Mouse (Mus musculus): ENCODE measurements around the gene Gck. TPM values are rescaled to one million over a fixed set of nuclear protein-coding genes. Genes with fewer than 3 reads are reported as not detected.
"Not testable (repeated sequence)": the region's sequence is repeated elsewhere in the genome, so short reads cannot be mapped to it uniquely, and the experiment has no call there.

Gck gene
- polyA plus RNA-seq, 1 experiment from 2014 or later, result 0.45 TPM

DNA sequence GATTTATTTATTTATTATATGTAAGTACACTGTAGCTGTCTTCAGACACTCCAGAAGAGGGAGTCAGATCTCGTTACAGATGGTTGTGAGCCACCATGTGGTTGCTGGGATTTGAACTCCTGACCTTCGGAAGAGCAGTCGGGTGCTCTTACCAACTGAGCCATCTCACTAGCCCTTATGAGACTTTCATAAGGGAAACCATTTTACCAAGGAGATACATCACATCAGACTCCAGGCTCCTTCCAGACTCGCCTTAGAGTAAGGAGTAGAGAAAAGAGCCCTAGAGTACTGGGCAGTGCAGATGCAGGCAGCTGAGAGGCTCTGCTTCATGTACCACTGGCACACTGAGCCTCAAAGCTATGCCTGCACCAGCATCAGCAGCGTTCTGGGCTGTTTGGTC is 61.3 kb downstream of the Gck start:
- H3K4me1 ChIP-seq (replicated peaks; ENCODE audit: control insufficient read depth, insufficient read depth, low read length), result peaks cover 18% of the 10 kb centered on the region
- not testable (repeated sequence) for H3K4me2 ChIP-seq; H3K4me3 ChIP-seq (ENCODE audit: low read depth, low read length); DNase-seq (ENCODE audit: low spot score); H3K27me3 ChIP-seq (replicated peaks; ENCODE audit: control insufficient read depth, insufficient read depth, low read length); H3K9me3 ChIP-seq (ENCODE audit: control insufficient read depth, low read length); ATAC-seq (replicated peaks; ENCODE audit: low FRiP score); H3K9ac ChIP-seq (ENCODE audit: low read depth, low read length); H3K27ac ChIP-seq (ENCODE audit: low read depth, low read length); H3K36me3 ChIP-seq (ENCODE audit: control insufficient read depth, insufficient read depth, low read length)
- 69% methylated on average over 4 of the region's 5 CpGs for WGBS

DNA sequence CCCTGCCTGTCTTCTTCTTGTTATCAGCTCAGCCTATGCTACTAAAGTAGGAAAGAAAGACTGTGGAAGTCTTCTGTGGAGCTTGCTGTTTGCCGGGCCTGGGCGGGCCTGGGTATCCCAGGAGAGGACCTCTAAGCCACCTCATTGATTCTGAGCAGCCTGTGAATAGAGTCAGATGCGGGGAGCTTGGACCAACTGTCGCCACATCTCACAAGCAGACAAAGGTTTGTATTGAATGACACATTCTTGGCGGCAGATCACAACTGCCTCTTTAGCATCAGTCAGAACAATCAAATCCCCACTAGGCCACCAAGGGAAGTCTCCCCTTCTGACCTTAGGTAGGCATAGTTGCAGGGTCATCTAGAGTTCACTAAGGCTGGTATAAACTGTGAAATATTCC is 62.6 kb downstream of the Gck start:
- no peak for DNase-seq (ENCODE audit: low spot score)
- Histone ChIP-seq H3K27me3 (replicated peaks; ENCODE audit: control insufficient read depth, insufficient read depth, low read length) (no peaks in the 10 kb centered on the region), H3K9me3 (ENCODE audit: control insufficient read depth, low read length) (no peaks in the 10 kb centered on the region), H3K9ac (ENCODE audit: low read depth, low read length) (no peak overlapping the region), H3K4me3 (ENCODE audit: low read depth, low read length) (no peak overlapping the region), H3K4me2 (no peak overlapping the region), H3K27ac (ENCODE audit: low read depth, low read length) (no peak overlapping the region; the same call in 1 of the 2 replicates), H3K36me3 (ENCODE audit: control insufficient read depth, insufficient read depth, low read length) (no peaks in the 10 kb centered on the region), H3K4me1 (replicated peaks; ENCODE audit: control insufficient read depth, insufficient read depth, low read length) (peaks cover 11% of the 10 kb centered on the region; the same call in 1 of the 2 replicates)
- WGBS, result 64% methylated on average over 5 of the region's 5 CpGs
- ATAC-seq (replicated peaks; ENCODE audit: low FRiP score), result no peak

DNA sequence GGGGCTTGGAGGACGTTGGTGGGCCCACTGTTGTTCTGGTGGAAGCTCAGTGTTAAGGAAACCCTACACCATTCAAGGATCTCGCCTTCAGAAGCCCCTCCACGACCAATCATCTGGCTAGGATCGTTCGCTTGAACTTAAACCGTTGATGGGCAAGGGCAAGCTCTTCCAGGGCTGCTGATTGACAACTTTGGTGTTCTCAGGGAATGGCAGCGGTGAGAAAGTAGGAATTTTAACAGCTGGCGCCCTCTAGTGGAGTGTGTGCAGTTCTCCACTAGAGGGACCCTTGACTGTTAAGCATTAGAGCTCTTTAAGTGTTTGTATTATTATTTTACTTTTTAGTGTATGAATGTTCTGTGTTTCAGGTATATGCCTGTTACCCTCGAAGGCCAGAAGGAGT is 63.7 kb downstream of the Gck start:
- Histone ChIP-seq H3K4me1 (replicated peaks; ENCODE audit: control insufficient read depth, insufficient read depth, low read length) (0 out of 2 replicates have a peak, but pooled peaks cover 6% of the 10 kb centered on the region), H3K27me3 (replicated peaks; ENCODE audit: control insufficient read depth, insufficient read depth, low read length) (no peaks in the 10 kb centered on the region), H3K9ac (ENCODE audit: low read depth, low read length) (no peak overlapping the region), H3K9me3 (ENCODE audit: control insufficient read depth, low read length) (no peaks in the 10 kb centered on the region), H3K4me2 (no peak overlapping the region), H3K27ac (ENCODE audit: low read depth, low read length) (no peak overlapping the region), H3K36me3 (ENCODE audit: control insufficient read depth, insufficient read depth, low read length) (no peaks in the 10 kb centered on the region), H3K4me3 (ENCODE audit: low read depth, low read length) (no peak overlapping the region)
- WGBS, result 18% methylated on average over 9 of the region's 9 CpGs
- ATAC-seq (replicated peaks; ENCODE audit: low FRiP score) (no peak), DNase-seq (ENCODE audit: low spot score) (no peak)

DNA sequence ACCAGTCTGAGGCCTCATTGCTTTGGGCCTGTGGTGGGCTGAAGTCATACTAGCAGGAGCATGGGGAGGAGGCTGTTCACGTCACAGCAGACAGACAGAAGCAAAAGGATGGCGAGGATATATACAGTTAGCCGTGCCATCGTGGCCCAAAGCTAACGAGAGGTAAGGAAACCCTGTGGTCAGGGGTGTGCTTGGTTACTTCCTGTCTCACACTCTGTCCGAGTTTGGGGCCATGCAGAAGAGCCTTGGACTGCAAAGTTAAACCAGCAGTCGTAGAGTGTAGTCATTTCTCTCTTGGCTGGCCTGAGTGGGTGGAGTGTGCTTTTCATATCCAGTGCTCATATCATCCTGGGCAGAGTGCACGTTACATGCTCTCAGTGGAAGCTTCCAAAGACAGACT is 67.4 kb downstream of the Gck start:
- Histone ChIP-seq H3K27me3 (replicated peaks; ENCODE audit: control insufficient read depth, insufficient read depth, low read length) (no peaks in the 10 kb centered on the region), H3K9me3 (ENCODE audit: control insufficient read depth, low read length) (no peaks in the 10 kb centered on the region), H3K36me3 (ENCODE audit: control insufficient read depth, insufficient read depth, low read length) (no peaks in the 10 kb centered on the region), H3K4me2 (no peak overlapping the region), H3K27ac (ENCODE audit: low read depth, low read length) (no peak overlapping the region), H3K9ac (ENCODE audit: low read depth, low read length) (no peak overlapping the region), H3K4me1 (replicated peaks; ENCODE audit: control insufficient read depth, insufficient read depth, low read length) (peaks cover 3% of the 10 kb centered on the region; the same call in 1 of the 2 replicates), H3K4me3 (ENCODE audit: low read depth, low read length) (no peak overlapping the region)
- no peak for DNase-seq (ENCODE audit: low spot score)
- ATAC-seq (replicated peaks; ENCODE audit: low FRiP score), result no peak
- WGBS, result 45% methylated on average over 8 of the region's 8 CpGs

DNA sequence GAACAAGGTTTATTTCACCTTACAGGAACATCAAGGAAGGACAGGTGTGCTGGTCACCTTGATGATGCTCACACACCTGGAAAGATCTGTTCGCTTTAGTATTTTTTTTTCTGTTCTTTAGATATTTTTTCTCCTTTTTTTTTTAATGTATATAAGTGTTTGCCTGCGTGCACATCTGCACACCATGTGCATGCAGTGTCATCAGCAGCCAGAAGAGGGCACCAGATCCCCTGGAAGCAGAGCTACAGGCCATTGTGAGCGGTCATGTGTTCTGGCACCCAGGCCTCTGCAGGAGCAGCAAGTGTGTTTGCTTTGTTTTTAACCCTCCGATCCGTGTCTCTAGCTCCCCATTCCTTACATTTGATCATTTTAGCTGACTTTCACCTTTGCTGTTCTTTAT is 70.0 kb downstream of the Gck start:
- no peaks in the 10 kb centered on the region for H3K27me3 ChIP-seq (replicated peaks; ENCODE audit: control insufficient read depth, insufficient read depth, low read length)
- H3K4me1 ChIP-seq (replicated peaks; ENCODE audit: control insufficient read depth, insufficient read depth, low read length), result peaks cover 17% of the 10 kb centered on the region
- H3K36me3 ChIP-seq (ENCODE audit: control insufficient read depth, insufficient read depth, low read length), result peaks cover 12% of the 10 kb centered on the region
- no peak overlapping the region for H3K9ac ChIP-seq (ENCODE audit: low read depth, low read length)
- no peak overlapping the region for H3K27ac ChIP-seq (ENCODE audit: low read depth, low read length)
- no peaks in the 10 kb centered on the region for H3K9me3 ChIP-seq (ENCODE audit: control insufficient read depth, low read length)
- H3K4me2 ChIP-seq, result no peak overlapping the region
- 60% methylated on average over 5 of the region's 5 CpGs for WGBS
- no peak for ATAC-seq (replicated peaks; ENCODE audit: low FRiP score)
- peak; percentile 61 for DNase-seq (ENCODE audit: low spot score)
- no peak overlapping the region for H3K4me3 ChIP-seq (ENCODE audit: low read depth, low read length)

DNA sequence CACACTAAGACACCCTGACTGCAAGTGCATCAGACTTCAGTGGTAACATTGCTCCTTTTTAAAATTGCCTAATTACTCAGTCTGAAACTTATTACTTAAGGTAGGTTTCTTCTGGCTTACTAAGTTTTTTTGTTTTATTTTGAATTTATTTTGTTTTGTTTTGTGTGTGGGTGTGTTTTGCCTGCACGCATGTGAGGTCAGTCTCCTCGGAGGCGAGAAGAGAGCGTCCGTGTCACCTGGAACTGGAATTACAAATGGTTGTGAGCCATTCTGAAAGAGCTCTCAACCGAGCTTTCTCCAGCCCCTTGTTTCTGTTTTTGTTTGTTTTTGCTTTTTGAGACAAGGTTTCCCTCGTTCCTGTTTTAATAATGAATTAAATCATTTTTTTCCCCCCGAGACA is 71.2 kb downstream of the Gck start:
- Histone ChIP-seq H3K9ac (ENCODE audit: low read depth, low read length) (peak overlapping the region; percentile 73), H3K4me3 (ENCODE audit: low read depth, low read length) (peak overlapping the region; percentile 69), H3K9me3 (ENCODE audit: control insufficient read depth, low read length) (no peaks in the 10 kb centered on the region), H3K4me2 (peak overlapping the region; percentile 81), H3K27me3 (replicated peaks; ENCODE audit: control insufficient read depth, insufficient read depth, low read length) (no peaks in the 10 kb centered on the region), H3K27ac (ENCODE audit: low read depth, low read length) (peak overlapping the region; percentile 59), H3K4me1 (replicated peaks; ENCODE audit: control insufficient read depth, insufficient read depth, low read length) (peaks cover 17% of the 10 kb centered on the region), H3K36me3 (ENCODE audit: control insufficient read depth, insufficient read depth, low read length) (peaks cover 22% of the 10 kb centered on the region)
- peak; percentile 7 for ATAC-seq (replicated peaks; ENCODE audit: low FRiP score)
- WGBS, result 55% methylated on average over 8 of the region's 8 CpGs
- no peak for DNase-seq (ENCODE audit: low spot score)

DNA sequence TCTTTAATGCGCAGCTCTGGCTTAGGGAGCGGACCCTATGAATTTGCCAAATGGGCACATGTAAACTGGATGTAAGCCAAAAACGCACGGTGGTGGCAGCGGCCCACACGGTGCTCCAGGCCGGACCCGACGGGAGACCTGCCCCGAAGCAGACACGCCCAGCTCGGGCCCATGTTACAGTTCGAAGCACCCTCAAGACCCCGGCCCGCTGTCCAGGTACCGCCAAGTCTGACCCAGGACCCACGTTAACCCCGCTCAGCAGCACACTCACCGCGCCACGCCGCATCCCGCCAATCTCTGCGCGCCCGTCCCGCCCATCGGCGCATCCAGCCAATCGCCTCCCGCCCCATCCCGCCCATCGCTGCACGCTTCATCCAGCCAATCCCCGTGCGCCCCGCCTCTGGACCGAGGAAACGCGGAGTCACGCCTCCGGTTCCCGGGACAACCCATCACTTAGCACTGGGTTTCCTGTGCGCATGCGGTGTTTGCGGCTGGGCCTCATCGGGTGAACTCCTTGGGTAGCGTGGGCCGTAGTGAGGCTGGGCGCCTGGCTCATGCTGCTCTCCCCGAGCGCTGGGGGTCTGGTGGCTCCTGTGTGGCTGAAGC is 71.9 kb downstream of the Gck start, which contains the start of gene Pold2:
Pold2 (minus strand) TSS at position 372 of the 606 bp plus-strand sequence.
- peak; percentile 95 for DNase-seq (ENCODE audit: low spot score)
- under 1% methylated on average over 52 of the region's 52 CpGs for WGBS
- H3K4me3 ChIP-seq (ENCODE audit: low read depth, low read length), result peak within 1 kb of the TSS; percentile 69
- H3K4me2 ChIP-seq, result peak within 1 kb of the TSS; percentile 81
- H3K4me1 ChIP-seq (replicated peaks; ENCODE audit: control insufficient read depth, insufficient read depth, low read length), result peaks cover 17% of the 10 kb centered on the region
- H3K27me3 ChIP-seq (replicated peaks; ENCODE audit: control insufficient read depth, insufficient read depth, low read length), result no peaks in the 10 kb centered on the region
- H3K36me3 ChIP-seq (ENCODE audit: control insufficient read depth, insufficient read depth, low read length), result peaks cover 26% of the 10 kb centered on the region
- H3K9me3 ChIP-seq (ENCODE audit: control insufficient read depth, low read length), result no peaks in the 10 kb centered on the region
- H3K27ac ChIP-seq (ENCODE audit: low read depth, low read length), result peak within 1 kb of the TSS; percentile 59
- ATAC-seq (replicated peaks; ENCODE audit: low FRiP score), result peak; percentile 98
- peak within 1 kb of the TSS; percentile 81 for H3K9ac ChIP-seq (ENCODE audit: low read depth, low read length)

DNA sequence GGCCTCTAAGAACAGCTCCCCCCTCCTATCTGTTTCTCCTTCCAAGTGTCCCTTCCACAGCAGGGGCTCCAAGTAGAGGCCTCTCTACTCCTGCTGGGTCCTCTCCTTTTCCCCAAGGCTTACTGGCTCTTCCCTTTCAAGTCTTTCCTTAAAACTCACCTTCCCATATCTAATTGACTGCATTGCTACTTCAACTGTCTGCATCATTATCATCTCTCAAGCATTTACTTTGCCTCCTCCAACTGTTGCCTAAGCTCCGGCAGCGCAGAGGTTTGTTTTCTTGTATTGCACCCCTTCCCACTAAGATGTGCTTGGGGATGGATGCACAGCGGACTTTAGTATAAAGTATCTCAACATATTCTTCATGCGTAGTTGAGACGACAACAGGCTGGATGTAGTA is 72.5 kb downstream of the Gck start:
- no peak overlapping the region for H3K27ac ChIP-seq (ENCODE audit: low read depth, low read length)
- H3K27me3 ChIP-seq (replicated peaks; ENCODE audit: control insufficient read depth, insufficient read depth, low read length), result no peaks in the 10 kb centered on the region
- no peaks in the 10 kb centered on the region for H3K9me3 ChIP-seq (ENCODE audit: control insufficient read depth, low read length)
- peaks cover 31% of the 10 kb centered on the region for H3K36me3 ChIP-seq (ENCODE audit: control insufficient read depth, insufficient read depth, low read length)
- peak overlapping the region; percentile 69 for H3K4me3 ChIP-seq (ENCODE audit: low read depth, low read length)
- peaks cover 14% of the 10 kb centered on the region for H3K4me1 ChIP-seq (replicated peaks; ENCODE audit: control insufficient read depth, insufficient read depth, low read length)
- no peak for DNase-seq (ENCODE audit: low spot score)
- ATAC-seq (replicated peaks; ENCODE audit: low FRiP score), result no peak
- WGBS, result 6% methylated on average over 5 of the region's 5 CpGs
- peak overlapping the region; percentile 81 for H3K9ac ChIP-seq (ENCODE audit: low read depth, low read length)
- peak overlapping the region; percentile 80 for H3K4me2 ChIP-seq

DNA sequence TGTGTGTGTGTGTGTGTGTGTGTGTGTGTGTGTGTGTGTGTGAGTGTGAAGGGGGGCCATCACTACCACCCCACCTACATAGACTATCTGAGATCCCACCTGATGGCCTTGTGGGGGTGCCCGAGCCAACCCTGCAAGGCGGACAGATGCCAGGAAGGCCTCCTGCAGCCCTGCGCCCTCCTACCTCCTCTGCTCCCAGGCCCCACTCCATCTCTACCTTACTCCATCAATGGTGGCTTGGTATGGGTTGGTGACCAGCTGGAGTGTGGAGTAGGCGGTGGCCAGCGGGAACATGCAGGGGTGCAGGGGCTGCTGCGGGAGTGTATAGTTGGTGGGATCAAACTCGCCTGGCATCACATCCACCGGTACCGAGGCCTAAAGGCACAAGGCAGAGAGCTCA is 76.7 kb downstream of the Gck start:
- ATAC-seq (replicated peaks; ENCODE audit: low FRiP score), result no peak
- Histone ChIP-seq H3K4me3 (ENCODE audit: low read depth, low read length) (no peak overlapping the region), H3K27ac (ENCODE audit: low read depth, low read length) (no peak overlapping the region), H3K9me3 (ENCODE audit: control insufficient read depth, low read length) (no peaks in the 10 kb centered on the region), H3K36me3 (ENCODE audit: control insufficient read depth, insufficient read depth, low read length) (peaks cover 47% of the 10 kb centered on the region), H3K4me2 (no peak overlapping the region), H3K4me1 (replicated peaks; ENCODE audit: control insufficient read depth, insufficient read depth, low read length) (peaks cover 14% of the 10 kb centered on the region), H3K27me3 (replicated peaks; ENCODE audit: control insufficient read depth, insufficient read depth, low read length) (no peaks in the 10 kb centered on the region), H3K9ac (ENCODE audit: low read depth, low read length) (no peak overlapping the region)
- DNase-seq (ENCODE audit: low spot score), result no peak
- WGBS, result 93% methylated on average over 9 of the region's 9 CpGs

Measured in liver, embryonic 11.5 days (tissue).